Mouse (Mus musculus): Measurements from ENCODE around the gene Ssu72.

Ssu72 gene

GRCm38 (mm10) chr4:155757011-155757410 lies 52.4 kb downstream of the Ssu72 start:
- DNase-seq, result no peak

- DNase-seq, result peak in 1 of 2 experiments; percentile 27
Measured at GRCm38 (mm10) chr4:155759862-155760612, 55.4 kb downstream of the Ssu72 start.

- peak; percentile 95 to 96 for DNase-seq
Measured at GRCm38 (mm10) chr4:155760613-155761355, 56.2 kb downstream of the Ssu72 start, which contains the start of gene Atad3a. TSS of gene Atad3a (minus strand) at chr4:155761093.

- DNase-seq, result no peak
Measured at GRCm38 (mm10) chr4:155761356-155762099, 56.9 kb downstream of the Ssu72 start.

- DNase-seq, result no peak
Measured at GRCm38 (mm10) chr4:155762357-155762756, 57.8 kb downstream of the Ssu72 start.

- no peak for DNase-seq
Measured at GRCm38 (mm10) chr4:155769496-155769879, 64.9 kb downstream of the Ssu72 start.

- peak; percentile 77 to 80 for DNase-seq
Measured at GRCm38 (mm10) chr4:155769880-155770512, 65.4 kb downstream of the Ssu72 start.

- no peak for DNase-seq
Measured at GRCm38 (mm10) chr4:155770626-155771025, 66.0 kb downstream of the Ssu72 start.

- DNase-seq, result no peak
Measured at GRCm38 (mm10) chr4:155771706-155772105, 67.1 kb downstream of the Ssu72 start.

- DNase-seq, result no peak
Measured at GRCm38 (mm10) chr4:155772786-155773185, 68.2 kb downstream of the Ssu72 start.

GRCm38 (mm10) chr4:155773335-155774078 lies 68.9 kb downstream of the Ssu72 start:
- no peak for DNase-seq

- DNase-seq, result peak; percentile 85
Measured at GRCm38 (mm10) chr4:155774280-155774754, 69.7 kb downstream of the Ssu72 start, which contains the start of gene Vwa1. TSS of gene Vwa1 (minus strand) at chr4:155774698.

GRCm38 (mm10) chr4:155774971-155775740 lies 70.6 kb downstream of the Ssu72 start:
- DNase-seq, result no peak

GRCm38 (mm10) chr4:155775855-155776254 lies 71.3 kb downstream of the Ssu72 start:
- DNase-seq, result no peak

GRCm38 (mm10) chr4:155776704-155777335 lies 72.2 kb downstream of the Ssu72 start:
- DNase-seq, result no peak

- no peak for DNase-seq
Measured at GRCm38 (mm10) chr4:155777816-155778215, 73.2 kb downstream of the Ssu72 start.

GRCm38 (mm10) chr4:155779498-155779897 lies 74.9 kb downstream of the Ssu72 start:
- DNase-seq, result no peak

GRCm38 (mm10) chr4:155780895-155781294 lies 76.3 kb downstream of the Ssu72 start:
- no peak for DNase-seq

All from thymus, postnatal 36 days (tissue).